Mouse (Mus musculus) heart, embryonic 15.5 days (tissue): ENCODE results near the gene Zfp987. TPM values are rescaled to one million over a fixed set of nuclear protein-coding genes. Genes with fewer than 3 reads are reported as not detected.

Experiments used
- polyA plus RNA-seq: library from polyadenylated mRNA; unstranded; fragments of >200 nt; fragmentation: Nextera tagmentation; extraction: Ambion mirVana; gene quantifications from 2 replicates; pipeline ENCODE4 v1.2.1, GENCODE M21; 2015

Gene Zfp987
- polyA plus RNA-seq, 1 experiment from 2014 or later: 0.05 TPM

Other genes with a start within 250 kb of the Zfp987 start
- not detected in 2 replicates for gene Zfp986, start 228.5 kb upstream of the Zfp987 start, polyA plus RNA-seq
- not detected in 2 replicates for gene Zfp600, start 59.5 kb downstream of the Zfp987 start, polyA plus RNA-seq